Mouse (Mus musculus): ENCODE measurements around the gene Nmral1. TPM values are rescaled to one million over a fixed set of nuclear protein-coding genes. Genes with fewer than 3 reads are reported as not detected.

Gene Nmral1
- polyA plus RNA-seq (2015; fragmentation: Nextera tagmentation; extraction: Ambion mirVana): 52.4 and 53.4 TPM in 2 replicates

DNA sequence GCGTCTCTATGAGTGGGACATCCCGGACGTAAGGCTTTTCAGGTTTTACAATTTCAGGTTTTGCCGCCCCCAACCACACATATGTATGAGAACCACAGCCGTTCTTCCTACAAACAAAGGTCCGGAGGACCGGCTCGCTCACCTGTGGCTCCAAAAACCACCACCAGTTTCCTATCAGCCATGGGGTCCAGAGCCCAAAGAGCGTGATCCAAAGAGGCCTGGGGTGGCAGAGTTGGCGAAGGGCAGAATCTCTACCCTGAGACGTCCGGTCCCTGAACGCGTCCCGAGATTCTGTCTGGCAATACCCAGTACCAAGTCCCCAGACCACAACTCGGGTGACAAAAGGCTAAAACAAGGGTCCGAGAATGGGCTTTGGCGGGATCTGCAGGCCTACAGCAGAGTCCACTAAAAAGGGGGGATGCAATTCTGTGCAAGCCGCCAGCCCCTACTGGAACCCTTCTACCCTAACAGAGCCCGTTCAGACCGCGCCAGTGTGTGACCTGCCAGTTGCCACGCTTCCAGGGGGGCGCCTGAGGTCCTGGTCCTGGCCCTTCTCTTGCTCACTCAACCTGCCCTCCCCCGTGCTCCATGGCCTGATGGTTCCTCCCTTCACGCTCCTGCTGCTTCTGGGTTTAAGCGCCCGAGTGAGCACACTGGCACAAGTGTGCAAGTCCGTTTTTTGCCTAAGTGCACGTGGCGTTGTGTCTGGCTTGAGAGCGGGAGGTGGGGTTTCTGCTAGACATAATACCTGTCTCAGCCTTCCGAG lies at the start of gene Nmral1:
Gene Nmral1, minus strand, starts transcription at position 604 of the 766 bp plus-strand sequence.

DNA sequence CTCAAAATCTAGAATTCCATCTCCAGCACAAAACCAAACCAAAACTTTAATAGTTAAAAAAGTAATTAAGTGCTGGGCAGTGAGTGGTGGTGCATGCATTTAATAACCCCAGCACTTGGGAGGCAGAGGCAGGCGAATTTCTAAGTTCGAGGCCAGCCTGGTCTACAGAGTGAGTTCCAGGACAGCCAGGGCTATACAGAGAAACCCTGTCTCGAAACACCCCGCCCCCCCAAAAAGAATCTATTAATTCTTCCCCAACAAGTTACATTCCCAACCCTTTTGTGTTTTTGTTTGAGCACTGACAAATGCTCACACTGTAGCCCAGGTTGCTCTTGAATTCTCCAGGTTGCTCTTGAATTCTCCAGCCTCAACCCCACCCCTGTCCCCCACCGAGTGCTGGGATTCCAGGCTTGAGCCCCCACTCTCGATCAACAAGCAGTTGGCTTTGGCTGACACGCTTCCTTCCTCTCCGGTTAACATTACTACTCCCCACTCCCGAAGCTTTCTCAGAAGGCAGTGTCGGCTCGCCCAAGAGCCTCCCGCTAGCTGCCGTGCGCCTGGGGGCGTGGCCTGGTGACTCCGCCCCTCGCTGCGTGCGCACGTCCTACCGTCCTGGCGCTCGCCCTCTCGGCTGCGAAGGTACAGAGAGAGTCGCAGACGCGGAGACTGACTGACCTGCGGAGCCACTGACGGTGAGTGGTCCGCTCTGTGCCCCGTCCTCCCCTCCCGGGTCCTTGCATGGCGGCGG lies 6.8 kb upstream of the Nmral1 start, which contains the start of gene Hmox2:
Gene Hmox2, plus strand, starts transcription at position 582 of the 748 bp plus-strand sequence.

DNA sequence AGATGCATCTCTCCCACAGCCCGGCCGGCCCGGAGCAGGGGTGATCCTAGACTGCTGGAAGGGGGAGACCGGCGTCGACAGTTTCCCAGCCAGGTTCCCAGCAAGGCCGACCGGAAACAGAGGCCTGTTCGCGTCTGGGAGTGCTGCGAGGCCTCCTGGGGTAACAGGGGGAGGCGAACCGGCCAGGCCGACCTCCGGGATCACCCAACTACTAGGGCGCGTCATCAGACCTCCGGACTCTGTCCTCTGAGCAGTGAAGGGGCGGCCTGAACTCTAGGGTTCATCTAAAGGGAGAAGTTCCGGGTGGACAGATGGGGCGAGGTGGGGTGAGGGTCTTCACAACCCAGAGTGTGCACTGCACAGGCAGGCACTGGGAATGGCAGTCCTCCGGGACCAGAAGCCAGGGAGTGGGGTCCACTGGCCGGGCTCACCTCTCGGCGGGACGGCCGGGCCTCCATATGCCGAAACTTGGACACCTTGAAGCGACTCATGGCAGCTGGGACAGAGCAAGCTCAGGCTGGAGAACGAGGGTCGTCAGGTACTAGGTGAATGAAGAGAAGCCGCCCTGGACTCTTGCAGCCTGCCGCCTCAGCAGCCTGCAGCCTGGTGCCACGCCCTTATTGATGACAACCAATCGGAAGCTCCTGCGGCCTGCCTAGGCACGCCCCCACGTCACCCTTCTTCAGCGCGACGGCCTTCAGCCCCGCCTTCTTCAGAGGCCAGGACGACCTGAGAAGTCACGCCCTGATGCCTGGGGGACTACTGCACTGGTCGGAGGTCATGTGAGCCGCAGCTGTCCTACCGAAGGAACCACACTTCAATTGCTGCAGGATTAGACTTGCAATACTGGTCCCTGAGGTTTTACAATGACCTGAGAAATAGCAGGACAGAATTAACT lies 39.8 kb downstream of the Nmral1 start, which contains the start of gene Coro7:
Gene Coro7, minus strand, starts transcription at position 657 of the 898 bp plus-strand sequence.

Other genes with a start within 250 kb of the Nmral1 start
- gene Srl, start 177.5 kb downstream of the Nmral1 start, polyA plus RNA-seq (2015; fragmentation: Nextera tagmentation; extraction: Ambion mirVana): 1.5 and 2.0 TPM in 2 replicates
- 10.5 and 11.2 TPM in 2 replicates for gene Tfap4, start 159.5 kb downstream of the Nmral1 start, polyA plus RNA-seq (2015; fragmentation: Nextera tagmentation; extraction: Ambion mirVana)
- gene Glis2, start 124.6 kb downstream of the Nmral1 start, polyA plus RNA-seq (2015; fragmentation: Nextera tagmentation; extraction: Ambion mirVana): 9.8 and 10.2 TPM in 2 replicates
- gene Pam16, start 94.4 kb downstream of the Nmral1 start, polyA plus RNA-seq (2015; fragmentation: Nextera tagmentation; extraction: Ambion mirVana): 66.8 and 69.2 TPM in 2 replicates
- gene Vasn, start 79.4 kb downstream of the Nmral1 start, polyA plus RNA-seq (2015; fragmentation: Nextera tagmentation; extraction: Ambion mirVana): 7.3 and 8.3 TPM in 2 replicates
- 36.9 and 37.4 TPM in 2 replicates for gene Dnaja3, start 79.4 kb downstream of the Nmral1 start, polyA plus RNA-seq (2015; fragmentation: Nextera tagmentation; extraction: Ambion mirVana)
- 15.3 and 24.0 TPM in 2 replicates for gene Coro7, start 39.6 kb downstream of the Nmral1 start, polyA plus RNA-seq (2015; fragmentation: Nextera tagmentation; extraction: Ambion mirVana)
- 33.7 and 40.2 TPM in 2 replicates for gene Hmox2, start 7.0 kb upstream of the Nmral1 start, polyA plus RNA-seq (2015; fragmentation: Nextera tagmentation; extraction: Ambion mirVana)
- 17.1 and 20.0 TPM in 2 replicates for gene Cdip1, start 70.9 kb upstream of the Nmral1 start, polyA plus RNA-seq (2015; fragmentation: Nextera tagmentation; extraction: Ambion mirVana)
- 0.15 and 0.16 TPM in 2 replicates for gene 4930562C15Rik, start 116.1 kb upstream of the Nmral1 start, polyA plus RNA-seq (2015; fragmentation: Nextera tagmentation; extraction: Ambion mirVana)
- gene Ubald1, start 161.0 kb upstream of the Nmral1 start, polyA plus RNA-seq (2015; fragmentation: Nextera tagmentation; extraction: Ambion mirVana): 16.4 and 19.0 TPM in 2 replicates
- 19.1 and 26.0 TPM in 2 replicates for gene Mgrn1, start 166.9 kb upstream of the Nmral1 start, polyA plus RNA-seq (2015; fragmentation: Nextera tagmentation; extraction: Ambion mirVana)
- 51.6 and 63.7 TPM in 2 replicates for gene Nudt16l1, start 219.4 kb upstream of the Nmral1 start, polyA plus RNA-seq (2015; fragmentation: Nextera tagmentation; extraction: Ambion mirVana)
- gene Anks3, start 244.8 kb upstream of the Nmral1 start, polyA plus RNA-seq (2015; fragmentation: Nextera tagmentation; extraction: Ambion mirVana): 18.0 and 23.1 TPM in 2 replicates